Mouse (Mus musculus) hindbrain, embryonic 16.5 days (tissue): ENCODE results near the gene Clmp. TPM values are rescaled to one million over a fixed set of nuclear protein-coding genes. Genes with fewer than 3 reads are reported as not detected.
A peak's percentile ranks its signal among the peaks of the same experiment; 100 is the strongest.

Experiments used
- ATAC-seq: fragments of 200-750 bp; cut with Nextera tagmentation; 2 replicates; pipeline ENCODE4 v1.8.0; 2017; ENCODE audit warnings: moderate TSS enrichment, moderate library complexity
- H3K27ac ChIP-seq: fragments of 300-500 bp; sonication (generic); 2 replicates; pipeline ENCODE4 v1.5.1; 2014; ENCODE audit warnings: low read depth, mild to moderate bottlenecking, control low read depth, low read length, moderate library complexity
- H3K27me3 ChIP-seq: fragments of 300-500 bp; sonication (generic); replicated peaks from 2 replicates; pipeline ENCODE4 v1.6.1; 2014; ENCODE audit warnings: low read length; ENCODE audit not compliant: control insufficient read depth, insufficient read depth
- H3K36me3 ChIP-seq: fragments of 300-500 bp; sonication (generic); 2 replicates; pipeline ENCODE4 v1.6.1; 2014; ENCODE audit warnings: mild to moderate bottlenecking, low read length, moderate library complexity, mixed read lengths; ENCODE audit not compliant: control insufficient read depth, insufficient read depth
- H3K4me1 ChIP-seq: fragments of 300-500 bp; sonication (generic); 2 replicates; pipeline ENCODE4 v1.6.1; 2014; ENCODE audit warnings: low read depth, low read length; ENCODE audit not compliant: control insufficient read depth, insufficient read depth
- H3K4me2 ChIP-seq: fragments of 300-500 bp; sonication (generic); 2 replicates; pipeline ENCODE4 v1.6.1; 2014; ENCODE audit warnings: mild to moderate bottlenecking, low read length, control low read depth, moderate library complexity
- H3K4me3 ChIP-seq: fragments of 300-500 bp; sonication (generic); 2 replicates; pipeline ENCODE4 v1.5.1; 2014; ENCODE audit warnings: mild to moderate bottlenecking, low read length, control low read depth, moderate library complexity
- H3K9ac ChIP-seq: fragments of 300-500 bp; sonication (generic); 2 replicates; pipeline ENCODE4 v1.6.1; 2014; ENCODE audit warnings: low read depth, mild to moderate bottlenecking, control low read depth, low read length, moderate library complexity
- H3K9me3 ChIP-seq: fragments of 300-500 bp; sonication (generic); 2 replicates; pipeline ENCODE4 v1.6.1; 2014; ENCODE audit warnings: mild to moderate bottlenecking, low read length, moderate library complexity; ENCODE audit not compliant: control insufficient read depth
- WGBS: fragments of 180-500 bp; shearing (Covaris S2); extraction: QIAGEN DNeasy Blood & Tissue Kit; methylation state at CpG from one replicate; pipeline ENCODE4 v1.1.7; 2014; 5-methylcytosine and 5-hydroxymethylcytosine counted together
- polyA plus RNA-seq: library from polyadenylated mRNA; unstranded; fragments of >200 nt; fragmentation: Nextera tagmentation; extraction: Ambion mirVana; gene quantifications from 2 replicates; pipeline ENCODE4 v1.2.1, GENCODE M21; 2015

The Clmp gene
- polyA plus RNA-seq, 1 experiment from 2014 or later: 49.1 TPM

DNA sequence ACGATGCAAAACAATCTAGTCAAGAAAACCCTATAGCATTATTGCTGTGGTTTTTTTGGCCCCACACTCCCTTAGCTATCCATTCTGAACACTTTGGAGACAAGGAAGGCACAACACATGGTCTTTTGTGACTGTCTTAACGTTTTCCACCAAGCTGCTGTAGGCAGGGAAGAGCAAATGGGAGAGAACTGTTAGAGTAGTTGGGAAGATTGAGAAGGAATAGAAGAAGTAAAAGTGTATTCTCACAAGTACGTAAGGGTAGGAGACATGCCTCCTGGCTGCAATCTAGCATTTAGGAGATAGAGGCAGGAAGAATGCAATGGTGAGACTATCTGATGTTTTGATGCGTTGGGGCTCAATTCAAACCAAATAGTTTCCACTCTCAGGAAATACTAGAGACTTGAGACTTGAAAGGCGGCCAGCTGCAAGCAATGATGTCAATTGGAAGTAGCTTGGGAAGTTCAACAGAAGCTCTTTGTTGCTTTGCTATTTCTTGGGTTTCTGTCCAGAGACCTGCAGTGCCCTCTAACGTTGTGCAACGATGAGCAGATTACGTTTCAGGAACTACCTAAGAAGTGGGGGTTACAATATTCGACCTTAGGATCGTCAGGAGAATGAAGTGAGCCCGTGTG, 121.6 kb downstream of the Clmp start:
- H3K36me3 ChIP-seq: peaks cover 7% of the 10 kb centered on the region; the same call in 1 of the 2 replicates
- peak overlapping the region; percentile 36; the same call in 1 of the 2 replicates for H3K27ac ChIP-seq
- peaks cover 51% of the 10 kb centered on the region for H3K4me1 ChIP-seq
- H3K27me3 ChIP-seq: no peaks in the 10 kb centered on the region
- no peak overlapping the region for H3K4me3 ChIP-seq
- 21% methylated on average over 11 of the region's 11 CpGs for WGBS
- no peak for ATAC-seq
- H3K9ac ChIP-seq: no peak overlapping the region
- H3K4me2 ChIP-seq: no peak overlapping the region
- H3K9me3 ChIP-seq: no peaks in the 10 kb centered on the region

DNA sequence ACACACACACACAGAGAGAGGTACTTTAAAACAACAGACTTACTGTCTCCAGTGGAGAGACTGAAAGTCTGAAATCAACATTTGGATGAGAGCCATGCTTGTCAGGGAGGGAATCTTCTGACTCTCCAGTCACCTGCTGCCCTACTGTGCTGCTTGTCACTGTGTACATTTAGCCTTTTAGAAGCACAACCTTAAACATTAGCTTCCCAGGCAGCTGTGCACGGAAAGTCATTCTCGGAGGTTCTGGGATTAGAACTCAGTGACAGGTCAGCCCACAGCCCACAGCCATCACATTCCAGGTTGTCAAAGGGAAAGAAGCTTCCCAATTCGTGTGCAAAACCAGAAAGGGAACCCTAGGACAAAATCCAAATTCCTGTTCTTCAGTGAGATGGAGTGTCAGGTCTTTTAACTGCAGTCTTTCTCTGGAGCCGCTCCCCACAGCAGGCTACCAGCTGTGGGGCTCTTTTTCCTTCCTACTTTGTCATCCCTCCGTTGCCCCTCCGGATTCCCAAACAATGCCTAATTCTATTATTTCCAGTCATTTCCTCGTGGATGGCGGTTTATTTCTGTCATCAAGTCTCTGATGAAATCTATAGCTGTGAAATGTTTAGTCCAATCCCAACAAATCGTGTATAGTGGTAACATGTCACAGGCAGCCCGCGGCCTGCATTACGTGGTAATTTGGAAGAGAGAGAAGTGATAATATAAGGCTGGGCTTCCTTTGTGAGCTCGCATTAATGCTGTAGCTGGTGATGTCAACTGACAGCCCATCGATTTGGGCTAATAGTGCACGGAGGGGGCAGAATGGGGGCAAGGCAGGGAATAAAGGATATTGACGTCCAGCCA, 122.5 kb downstream of the Clmp start:
- H3K4me1 ChIP-seq: peaks cover 51% of the 10 kb centered on the region
- peak overlapping the region; percentile 9; the same call in 1 of the 2 replicates for H3K9ac ChIP-seq
- peaks cover 7% of the 10 kb centered on the region; the same call in 1 of the 2 replicates for H3K36me3 ChIP-seq
- peak; percentile 14; the same call in 1 of the 2 replicates for ATAC-seq
- peak overlapping the region; percentile 55 for H3K27ac ChIP-seq
- WGBS: 10% methylated on average over 16 of the region's 16 CpGs
- H3K27me3 ChIP-seq: no peaks in the 10 kb centered on the region
- H3K9me3 ChIP-seq: no peaks in the 10 kb centered on the region
- H3K4me2 ChIP-seq: no peak overlapping the region
- H3K4me3 ChIP-seq: no peak overlapping the region

DNA sequence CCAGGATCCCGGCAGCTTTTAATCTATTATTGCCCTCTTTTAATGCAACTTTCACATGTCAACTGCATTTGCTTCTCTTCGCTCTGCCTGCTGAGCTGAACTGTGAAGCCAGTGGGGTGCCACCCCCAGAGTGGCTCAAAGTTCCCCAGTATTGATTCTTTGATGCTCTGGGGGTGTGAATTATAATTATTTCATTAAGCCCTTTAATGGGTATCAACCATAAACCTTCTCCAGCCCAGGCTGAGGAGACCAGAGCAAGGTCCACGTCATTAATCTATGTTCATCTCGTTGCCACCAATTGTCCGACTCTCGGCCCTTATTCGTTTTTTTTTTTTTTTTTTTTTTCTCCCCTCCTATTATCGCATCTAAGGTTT, 123.1 kb downstream of the Clmp start:
- Histone ChIP-seq H3K4me2 (no peak overlapping the region), H3K27ac (peak overlapping the region; percentile 55), H3K9ac (peak overlapping the region; percentile 9; the same call in 1 of the 2 replicates), H3K4me3 (no peak overlapping the region), H3K27me3 (no peaks in the 10 kb centered on the region), H3K4me1 (peaks cover 45% of the 10 kb centered on the region), H3K9me3 (no peaks in the 10 kb centered on the region), H3K36me3 (peaks cover 7% of the 10 kb centered on the region; the same call in 1 of the 2 replicates)
- WGBS: 38% methylated on average over 7 of the region's 8 CpGs
- ATAC-seq: 0 out of 2 replicates have a peak, but pooled peaks have one; percentile 5

DNA sequence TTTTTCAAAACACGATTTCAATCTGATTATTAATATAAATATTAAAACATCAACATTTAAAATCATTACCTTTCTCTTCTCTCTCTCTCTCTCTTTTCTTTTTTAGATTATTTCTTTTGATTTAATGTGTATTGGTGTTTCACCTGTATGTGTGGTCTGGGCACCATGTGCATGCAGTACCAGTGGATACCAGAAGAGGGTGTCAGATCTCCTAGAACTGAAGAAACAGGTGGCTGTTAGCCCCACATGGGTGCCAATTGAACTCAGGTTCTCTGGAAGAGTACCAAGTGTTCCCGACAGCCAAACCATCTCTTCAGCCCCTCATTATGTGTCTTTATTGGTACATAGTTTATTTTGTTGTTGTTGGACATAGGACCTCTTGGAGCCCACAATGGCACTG, 126.1 kb downstream of the Clmp start:
- no peaks in the 10 kb centered on the region for H3K9me3 ChIP-seq
- peaks cover 19% of the 10 kb centered on the region for H3K4me1 ChIP-seq
- no peak overlapping the region for H3K27ac ChIP-seq
- WGBS: 58% methylated on average over 2 of the region's 2 CpGs
- no peaks in the 10 kb centered on the region for H3K27me3 ChIP-seq
- ATAC-seq: no peak
- H3K36me3 ChIP-seq: no peaks in the 10 kb centered on the region; the same call in 1 of the 2 replicates
- H3K4me2 ChIP-seq: no peak overlapping the region
- no peak overlapping the region for H3K9ac ChIP-seq
- H3K4me3 ChIP-seq: no peak overlapping the region

DNA sequence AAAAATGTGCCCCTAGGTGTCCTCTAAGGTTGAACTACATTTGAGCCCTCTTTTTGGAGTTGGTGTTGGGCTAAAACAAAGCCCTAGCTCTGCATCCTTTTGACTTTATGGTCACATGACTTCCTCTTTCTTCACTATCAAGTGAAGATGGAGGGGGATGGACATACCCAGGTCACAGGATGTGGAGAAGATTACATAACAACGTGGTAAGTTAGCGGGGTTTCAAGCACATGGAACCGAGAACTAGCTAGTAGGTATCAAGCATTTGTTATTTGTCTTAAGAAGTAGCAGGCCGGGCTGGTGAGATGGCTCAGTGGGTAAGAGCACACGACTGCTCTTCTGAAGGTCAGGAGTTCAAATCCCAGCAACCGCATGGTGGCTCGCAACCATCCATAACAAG, 128.3 kb downstream of the Clmp start:
- no peak overlapping the region for H3K9ac ChIP-seq
- 91% methylated on average over 7 of the region's 7 CpGs for WGBS
- no peak overlapping the region for H3K4me2 ChIP-seq
- peaks cover 2% of the 10 kb centered on the region for H3K4me1 ChIP-seq
- no peak overlapping the region for H3K4me3 ChIP-seq
- no peaks in the 10 kb centered on the region; the same call in 1 of the 2 replicates for H3K36me3 ChIP-seq
- H3K9me3 ChIP-seq: no peaks in the 10 kb centered on the region
- no peak for ATAC-seq
- no peak overlapping the region for H3K27ac ChIP-seq
- H3K27me3 ChIP-seq: no peaks in the 10 kb centered on the region

DNA sequence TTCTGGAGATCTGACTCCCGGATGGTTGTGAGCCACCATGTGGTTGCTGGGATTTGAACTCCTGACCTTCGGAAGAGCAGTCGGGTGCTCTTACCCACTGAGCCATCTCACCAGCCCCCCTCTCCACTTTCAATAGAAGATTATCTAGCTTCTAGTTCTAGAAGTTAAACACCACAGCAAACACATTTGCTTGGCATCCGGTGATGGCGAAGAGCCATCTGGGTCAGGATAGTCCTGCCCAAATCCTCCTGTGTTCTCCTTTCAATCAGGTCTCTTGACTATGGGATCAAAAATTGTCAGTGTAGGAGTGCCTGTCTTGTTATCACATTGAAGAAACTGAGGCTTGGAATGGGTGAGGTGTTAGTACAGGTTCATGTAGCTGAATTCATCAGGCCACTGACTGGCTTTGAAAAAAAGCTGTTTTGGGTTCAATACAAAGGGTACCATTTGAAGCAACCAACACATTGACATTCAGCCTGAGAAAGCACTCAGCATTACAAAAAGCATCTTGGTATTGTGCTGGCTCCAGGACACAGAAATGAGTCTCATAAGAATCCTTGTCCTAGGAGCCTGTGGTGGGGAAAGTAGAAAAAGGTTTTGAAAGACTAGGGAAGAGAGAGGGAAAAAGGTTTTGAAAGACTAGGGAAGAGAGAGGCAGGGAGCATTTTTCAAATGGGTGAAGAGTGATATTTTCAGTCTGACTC, 131.7 kb downstream of the Clmp start:
- H3K4me3 ChIP-seq: no peak overlapping the region
- H3K36me3 ChIP-seq: no peaks in the 10 kb centered on the region; the same call in 1 of the 2 replicates
- WGBS: 74% methylated on average over 5 of the region's 5 CpGs
- no peak overlapping the region for H3K4me2 ChIP-seq
- H3K27me3 ChIP-seq: no peaks in the 10 kb centered on the region
- H3K27ac ChIP-seq: peak overlapping the region; percentile 61
- H3K9ac ChIP-seq: no peak overlapping the region
- H3K4me1 ChIP-seq: peaks cover 9% of the 10 kb centered on the region
- ATAC-seq: peak; percentile 59
- H3K9me3 ChIP-seq: no peaks in the 10 kb centered on the region

DNA sequence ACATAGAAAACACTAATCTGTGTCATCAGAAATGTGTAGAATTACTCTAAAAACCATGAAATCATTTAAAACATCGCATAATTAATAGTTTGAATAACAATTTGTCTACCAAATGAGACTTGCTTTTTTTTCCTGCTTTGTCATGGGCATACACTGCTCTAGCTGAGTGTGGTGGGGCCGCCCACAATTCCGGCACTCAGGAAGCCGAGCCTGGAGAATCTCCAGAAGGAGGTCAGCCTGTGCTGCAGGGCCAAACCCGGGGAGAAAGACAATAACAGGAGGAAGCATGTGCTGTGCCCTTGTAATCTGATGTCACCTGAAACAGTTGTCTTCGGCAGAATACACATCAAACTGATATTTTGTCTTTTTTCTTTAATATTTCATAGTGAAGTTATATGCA, 139.8 kb downstream of the Clmp start:
- Histone ChIP-seq H3K27ac (no peak overlapping the region), H3K27me3 (no peaks in the 10 kb centered on the region), H3K9me3 (no peaks in the 10 kb centered on the region), H3K36me3 (no peaks in the 10 kb centered on the region), H3K4me1 (peaks cover 9% of the 10 kb centered on the region), H3K4me2 (no peak overlapping the region), H3K9ac (no peak overlapping the region), H3K4me3 (no peak overlapping the region)
- no peak for ATAC-seq
- WGBS: 45% methylated on average over 6 of the region's 6 CpGs

DNA sequence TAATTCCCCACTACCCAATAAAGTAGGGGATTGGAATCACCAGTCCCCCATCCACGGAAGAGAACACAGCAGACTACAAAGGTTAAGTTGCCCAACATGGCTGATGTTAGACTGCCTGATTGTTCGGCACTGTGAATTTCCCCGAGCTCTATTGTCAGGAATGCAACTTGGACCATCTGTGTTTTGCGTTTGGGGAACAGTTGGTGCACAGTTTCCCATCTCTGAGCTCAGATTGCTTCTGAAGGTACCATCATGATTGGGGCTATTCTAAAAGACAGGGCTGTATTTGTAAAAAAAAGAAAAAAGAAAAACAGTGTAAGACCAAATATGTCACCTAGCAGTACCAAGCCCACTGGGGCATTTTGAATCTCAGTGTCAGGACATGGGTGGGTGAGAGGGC, 141.6 kb downstream of the Clmp start:
- Histone ChIP-seq H3K36me3 (no peaks in the 10 kb centered on the region), H3K9me3 (no peaks in the 10 kb centered on the region), H3K4me3 (no peak overlapping the region), H3K4me1 (peaks cover under 1% of the 10 kb centered on the region; the same call in 1 of the 2 replicates), H3K27ac (no peak overlapping the region), H3K4me2 (no peak overlapping the region), H3K9ac (no peak overlapping the region), H3K27me3 (no peaks in the 10 kb centered on the region)
- no peak for ATAC-seq
- 77% methylated on average over 4 of the region's 4 CpGs for WGBS

DNA sequence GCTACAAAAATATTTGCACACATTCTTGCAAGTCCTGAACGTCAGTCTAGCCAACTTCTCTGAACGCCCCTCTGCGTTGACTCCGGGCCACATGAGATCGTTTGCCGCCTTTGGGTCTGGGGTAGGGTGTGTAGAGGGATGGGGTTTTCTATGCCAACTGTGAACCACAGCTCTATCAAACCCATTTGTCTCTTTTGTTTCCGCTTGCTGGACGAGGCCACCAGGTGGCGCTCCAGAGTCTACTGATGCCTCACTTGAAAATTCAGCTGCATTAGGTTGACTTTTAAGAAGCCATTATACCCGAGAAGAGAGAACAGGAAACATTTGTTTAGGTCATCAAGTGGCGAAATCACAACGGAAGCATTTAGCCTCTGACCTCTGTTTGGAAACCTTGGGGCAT, 148.8 kb downstream of the Clmp start:
- H3K27ac ChIP-seq: no peak overlapping the region
- H3K4me2 ChIP-seq: peak overlapping the region; percentile 24; the same call in 1 of the 2 replicates
- no peak overlapping the region for H3K9ac ChIP-seq
- no peaks in the 10 kb centered on the region for H3K27me3 ChIP-seq
- WGBS: 8% methylated on average over 12 of the region's 12 CpGs
- peak; percentile 34; the same call in 1 of the 2 replicates for ATAC-seq
- peaks cover 3% of the 10 kb centered on the region; the same call in 1 of the 2 replicates for H3K4me1 ChIP-seq
- H3K4me3 ChIP-seq: no peak overlapping the region
- no peaks in the 10 kb centered on the region for H3K36me3 ChIP-seq
- no peaks in the 10 kb centered on the region for H3K9me3 ChIP-seq
